Mouse (Mus musculus) 416B (cell line): ENCODE results near the gene Tmc6.

Source experiments
- DNase-seq: peaks from one replicate; pipeline ENCODE4 v3.0.0; 2011; ENCODE audit warnings: low read depth

Tmc6 gene

DNA sequence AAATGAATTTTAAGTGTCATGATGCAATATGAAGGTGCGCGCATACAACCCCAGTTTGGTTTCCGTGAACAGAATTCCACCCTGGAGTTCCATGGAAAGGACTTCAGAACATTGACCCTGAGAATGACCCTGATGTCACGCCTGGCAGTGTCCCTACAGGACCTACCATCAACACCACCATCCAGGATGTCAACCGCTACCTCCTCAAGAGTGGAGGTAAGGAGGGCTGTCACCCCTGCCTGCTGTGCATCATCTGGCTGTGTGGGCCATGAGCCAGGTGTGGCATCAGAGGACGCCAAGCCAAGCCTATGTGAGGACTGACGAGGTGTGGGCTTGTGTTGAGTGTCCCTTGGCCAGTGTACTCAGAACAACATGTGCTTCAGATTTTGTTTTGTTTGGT lies 26.1 kb downstream of the Tmc6 start:
- DNase-seq: no peak

- DNase-seq: no peak
These were observed 30.5 kb downstream of the Tmc6 start for GRCm38 (mm10) chr11:117751544-117751943.

DNA sequence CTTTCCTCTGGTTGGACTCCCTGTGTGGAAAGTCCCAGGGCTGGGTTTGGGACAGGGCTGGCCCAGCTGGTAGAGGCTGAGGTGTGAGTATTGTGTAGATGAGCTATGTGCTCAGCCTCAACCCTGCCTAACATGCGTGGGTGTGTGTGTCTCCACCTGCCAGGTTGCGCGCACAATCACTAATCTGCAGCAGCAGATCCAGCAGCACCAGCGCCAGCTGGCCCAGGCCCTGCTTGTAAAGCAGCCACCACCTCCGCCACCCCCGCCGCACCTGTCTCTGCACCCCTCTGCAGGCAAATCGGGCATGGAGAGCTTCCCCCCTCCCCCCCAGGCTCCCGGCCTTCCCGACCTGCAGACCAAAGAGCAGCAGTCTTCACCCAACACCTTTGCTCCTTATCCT lies 32.6 kb downstream of the Tmc6 start:
- DNase-seq: no peak

- DNase-seq: no peak
These were observed 33.4 kb downstream of the Tmc6 start for GRCm38 (mm10) chr11:117748628-117749027.

GRCm38 (mm10) chr11:117743454-117744030 lies 38.5 kb downstream of the Tmc6 start:
- no peak for DNase-seq

GRCm38 (mm10) chr11:117742715-117743114 lies 39.3 kb downstream of the Tmc6 start:
- DNase-seq: no peak

GRCm38 (mm10) chr11:117742243-117742642 lies 39.8 kb downstream of the Tmc6 start:
- no peak for DNase-seq

- DNase-seq: no peak
These were observed 40.9 kb downstream of the Tmc6 start for GRCm38 (mm10) chr11:117741128-117741527.

- DNase-seq: no peak
These were observed 43.9 kb downstream of the Tmc6 start for GRCm38 (mm10) chr11:117738123-117738522.

DNA sequence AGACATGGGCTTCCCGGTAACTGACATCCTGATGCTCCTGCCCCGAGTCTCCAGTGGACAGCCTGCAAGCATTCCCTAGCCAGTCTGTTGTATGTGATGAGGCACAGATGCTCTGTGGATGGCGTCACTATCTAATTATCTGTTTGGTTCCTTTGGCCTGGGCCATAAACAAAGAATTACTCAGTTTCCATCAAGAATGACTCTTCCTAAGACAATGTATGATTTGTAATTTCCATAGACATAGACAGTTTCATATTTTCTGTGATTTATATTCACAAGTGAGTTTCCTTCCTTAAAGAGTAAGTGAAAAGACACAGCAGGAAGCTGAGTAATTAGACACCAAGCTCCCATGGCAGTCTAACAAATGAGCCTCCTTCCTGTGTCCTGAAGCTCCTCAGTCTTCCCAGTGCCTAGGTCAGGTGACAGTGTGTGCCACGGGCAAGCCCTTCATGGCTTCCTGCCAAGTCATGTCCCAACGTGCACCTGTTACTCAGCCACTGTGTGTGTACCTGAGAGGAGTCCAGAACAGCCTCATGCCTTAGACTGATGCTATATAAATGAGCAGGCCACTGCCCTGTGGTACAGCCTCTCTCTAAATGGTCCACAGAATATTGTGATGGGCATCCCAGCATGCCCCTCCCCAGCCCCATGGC lies 45.8 kb downstream of the Tmc6 start:
- DNase-seq: peak; percentile 36

- DNase-seq: no peak
These were observed 50.5 kb downstream of the Tmc6 start for GRCm38 (mm10) chr11:117731470-117731869.

DNA sequence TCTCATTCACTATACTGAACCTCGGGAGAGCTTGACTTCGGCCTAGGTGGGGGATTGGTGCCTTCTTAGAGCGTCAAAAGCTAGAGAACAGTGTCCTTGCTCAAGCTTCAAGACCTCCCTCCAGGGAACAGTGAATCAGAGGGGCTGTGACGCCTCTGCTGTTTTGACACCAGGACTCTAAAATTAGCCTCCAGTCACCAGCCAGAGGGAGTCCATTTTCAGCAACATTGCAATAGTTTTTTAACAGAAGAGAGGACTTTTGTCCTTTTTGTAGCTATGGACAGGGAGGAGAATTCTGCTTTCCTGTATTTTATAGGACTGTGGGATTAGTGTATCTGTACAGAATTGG lies 51.5 kb downstream of the Tmc6 start:
- no peak for DNase-seq

- no peak for DNase-seq
These were observed 52.1 kb downstream of the Tmc6 start for GRCm38 (mm10) chr11:117729798-117730489.

DNA sequence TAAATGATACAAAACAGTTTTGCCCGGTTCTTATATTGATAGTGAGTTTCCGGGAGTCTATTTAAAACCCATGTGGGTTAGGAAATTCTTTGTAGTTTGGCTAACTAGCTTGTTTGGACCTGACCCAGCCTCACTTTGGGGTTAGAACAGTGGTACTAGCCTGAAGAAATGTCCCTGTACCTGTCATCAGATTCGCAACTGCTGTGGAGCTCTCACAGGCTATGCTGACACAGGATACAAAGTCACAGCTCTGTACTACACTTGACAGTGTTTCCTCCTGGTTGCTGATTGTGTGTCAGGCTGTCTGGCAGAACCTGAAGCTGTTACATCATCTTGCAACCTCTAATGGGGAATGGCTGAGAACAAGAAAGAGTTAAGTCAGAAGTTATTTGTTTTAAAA lies 52.7 kb downstream of the Tmc6 start:
- DNase-seq: no peak

- DNase-seq: no peak
These were observed 53.2 kb downstream of the Tmc6 start for GRCm38 (mm10) chr11:117728841-117729240.

- DNase-seq: no peak
These were observed 53.8 kb downstream of the Tmc6 start for GRCm38 (mm10) chr11:117728245-117728644.

DNA sequence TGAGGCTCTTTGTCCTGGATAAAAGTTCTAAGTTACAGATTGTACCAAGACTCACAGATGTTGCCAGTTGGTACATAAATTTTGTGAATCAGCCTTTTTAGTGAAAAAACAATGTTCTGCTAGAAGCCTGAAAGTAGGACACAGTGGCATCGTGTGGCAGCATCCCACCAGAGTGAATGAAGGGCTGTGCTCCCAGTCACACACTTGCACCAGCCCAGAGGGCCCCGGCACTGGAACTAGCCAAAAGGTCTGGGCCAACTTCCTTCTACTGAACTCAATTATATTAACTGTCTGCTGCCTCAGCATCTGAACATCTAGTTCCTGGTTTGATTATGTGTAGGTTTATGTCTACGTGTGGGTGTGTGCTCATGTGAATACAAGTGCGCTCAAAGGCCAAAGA lies 55.0 kb downstream of the Tmc6 start:
- no peak for DNase-seq

DNA sequence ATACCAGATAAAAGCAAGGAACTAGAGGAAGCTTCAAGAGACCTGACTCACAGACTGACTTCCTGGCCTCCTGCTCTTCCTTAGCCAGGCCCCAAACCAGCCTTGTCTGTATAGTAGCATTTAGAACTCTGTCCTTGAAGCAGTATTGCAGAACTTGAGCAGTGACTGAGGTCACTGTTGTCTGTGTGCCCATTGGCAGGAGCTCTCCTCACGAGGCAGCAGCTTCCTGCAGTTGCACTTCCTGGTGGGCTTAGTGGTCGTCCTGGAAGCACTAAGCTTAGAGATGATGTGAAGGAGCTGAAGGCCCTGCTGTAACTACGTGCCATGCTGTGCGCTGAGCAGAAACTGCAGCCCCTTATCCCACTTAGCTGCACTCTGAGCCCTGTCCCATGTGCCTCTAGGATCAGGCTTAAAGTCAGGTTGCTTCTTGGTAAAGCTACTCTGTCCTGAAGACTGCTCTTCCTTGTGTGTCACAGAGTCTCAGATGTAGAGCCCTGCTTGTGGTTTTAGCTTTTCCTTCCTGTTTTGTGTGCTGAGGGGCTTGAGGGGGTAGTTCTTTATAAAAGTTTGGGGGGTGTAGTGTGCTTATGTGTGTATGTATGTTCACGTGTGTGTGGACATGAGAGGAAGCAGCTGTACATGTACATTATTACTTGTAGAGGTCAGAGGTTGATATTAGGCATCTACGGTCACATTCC lies 57.2 kb downstream of the Tmc6 start:
- DNase-seq: peak; percentile 90

DNA sequence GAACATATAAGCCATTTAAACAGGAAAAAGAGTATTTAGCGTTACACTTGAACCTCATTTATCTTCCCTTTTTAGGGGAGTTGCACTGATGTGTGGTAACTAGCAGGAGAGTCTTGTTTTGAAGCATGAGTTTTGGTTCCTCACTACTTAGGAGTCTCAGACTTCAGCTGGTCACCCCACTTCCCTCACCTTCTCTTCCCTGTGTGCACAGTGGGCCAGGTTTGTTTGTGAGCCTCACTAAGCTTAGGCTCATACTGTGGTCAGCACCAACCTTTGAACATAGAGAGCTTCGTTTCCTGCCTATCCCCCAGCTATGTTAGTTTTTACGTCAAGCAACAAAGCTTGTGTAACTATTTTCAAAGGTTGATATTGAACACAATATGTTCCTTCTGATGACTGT lies 63.2 kb downstream of the Tmc6 start:
- no peak for DNase-seq
